Mouse (Mus musculus) liver, adult 2 months (tissue): Measurements from ENCODE around the gene Lama4.

Source experiments
- CTCF ChIP-seq: fragments of 200-500 bp; IDR thresholded peaks from 2 replicates; pipeline ENCODE4 v1.5.1; 2011; ENCODE audit warnings: low read depth, low read length, control low read depth
- POLR2A ChIP-seq: fragments of 200-500 bp; IDR thresholded peaks from 2 replicates; pipeline ENCODE4 v1.6.1; 2011; ENCODE audit warnings: low read length, control low read depth; ENCODE audit not compliant: insufficient read depth; ENCODE audit errors: extremely low read depth

GRCm38 (mm10) chr10:39045111-39045510, 79.8 kb downstream of the Lama4 start:
- TF ChIP-seq CTCF: no peak
- no peak for TF ChIP-seq POLR2A
